Mouse (Mus musculus): ENCODE results near the gene Kcnq2. TPM values are rescaled to one million over a fixed set of nuclear protein-coding genes. Genes with fewer than 3 reads are reported as not detected.

The Kcnq2 gene
- polyA plus RNA-seq, 1 experiment from 2014 or later, result 2.1 TPM

DNA sequence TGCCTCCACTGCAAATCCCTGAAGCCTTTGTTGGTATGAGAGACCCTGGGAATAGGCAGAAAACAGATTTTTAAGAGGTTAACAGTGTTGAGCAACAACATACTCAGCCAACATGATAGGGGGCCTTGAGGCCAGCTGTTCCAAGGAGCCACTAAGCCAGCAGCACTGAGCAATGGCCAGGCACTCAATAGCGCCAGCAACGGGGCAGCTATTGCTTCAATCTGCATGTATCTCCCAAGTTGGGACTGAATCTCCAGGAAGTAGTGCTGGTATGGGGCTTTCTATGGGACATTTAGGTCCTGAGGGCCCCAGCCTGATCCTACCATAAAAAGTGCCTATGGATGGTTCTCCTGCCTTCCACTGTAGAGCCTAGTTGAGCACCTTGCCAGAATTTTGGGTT is 23.4 kb upstream of the Kcnq2 start:
- no peak for ATAC-seq (ENCODE audit: low read depth)
- WGBS, result 96% methylated on average over 2 of the region's 2 CpGs
- Histone ChIP-seq H3K4me2 (ENCODE audit: low read depth, low read length) (no peak overlapping the region), H3K4me3 (ENCODE audit: low read depth, low read length) (no peak overlapping the region), H3K36me3 (ENCODE audit: control insufficient read depth, insufficient read depth, low read length) (no peaks in the 10 kb centered on the region), H3K27ac (replicated peaks; ENCODE audit: low read depth, low read length) (no peak overlapping the region), H3K27me3 (replicated peaks; ENCODE audit: control insufficient read depth, insufficient read depth, low read length) (peaks cover 38% of the 10 kb centered on the region), H3K4me1 (ENCODE audit: control insufficient read depth, insufficient read depth, low read length) (no peaks in the 10 kb centered on the region), H3K9ac (ENCODE audit: low read depth, low read length) (no peak overlapping the region), H3K9me3 (ENCODE audit: control insufficient read depth, low read length) (no peaks in the 10 kb centered on the region)
- DNase-seq (ENCODE audit: low spot score), result no peak

DNA sequence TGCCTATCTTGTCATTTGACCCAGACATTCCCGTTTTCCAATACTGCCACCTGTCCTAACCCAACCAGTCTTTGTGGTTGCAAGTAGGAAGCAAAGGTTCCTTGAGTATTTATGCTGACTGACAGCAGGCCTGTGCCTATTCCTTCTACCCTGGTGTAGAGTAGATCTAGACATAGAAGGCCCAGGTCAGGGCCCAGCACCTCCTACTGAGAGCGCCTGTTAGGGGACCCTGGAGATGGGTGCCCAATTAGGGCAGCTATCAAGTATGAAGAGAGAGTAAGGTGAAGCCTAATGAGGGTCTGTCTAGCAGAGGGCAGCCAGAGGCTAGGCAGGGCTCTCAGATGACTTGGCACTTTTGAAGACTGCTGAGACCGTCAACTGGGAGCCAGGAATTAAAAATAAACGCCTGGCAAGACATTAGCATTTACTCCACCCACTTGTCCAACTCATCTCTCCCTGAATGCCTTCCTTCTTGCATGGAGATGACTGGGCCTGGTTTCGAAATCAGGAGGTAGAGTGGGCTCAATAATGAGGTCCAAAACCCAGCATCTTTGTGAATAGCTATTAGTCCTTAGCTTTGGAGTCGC is 22.7 kb upstream of the Kcnq2 start:
- H3K27me3 ChIP-seq (replicated peaks; ENCODE audit: control insufficient read depth, insufficient read depth, low read length), result peaks cover 38% of the 10 kb centered on the region
- H3K4me1 ChIP-seq (ENCODE audit: control insufficient read depth, insufficient read depth, low read length), result no peaks in the 10 kb centered on the region
- H3K36me3 ChIP-seq (ENCODE audit: control insufficient read depth, insufficient read depth, low read length), result no peaks in the 10 kb centered on the region
- no peak overlapping the region for H3K9ac ChIP-seq (ENCODE audit: low read depth, low read length)
- no peaks in the 10 kb centered on the region for H3K9me3 ChIP-seq (ENCODE audit: control insufficient read depth, low read length)
- H3K4me3 ChIP-seq (ENCODE audit: low read depth, low read length), result no peak overlapping the region
- 67% methylated on average over 6 of the region's 6 CpGs for WGBS
- DNase-seq (ENCODE audit: low spot score) (no peak), ATAC-seq (ENCODE audit: low read depth) (no peak)
- no peak overlapping the region for H3K4me2 ChIP-seq (ENCODE audit: low read depth, low read length)
- no peak overlapping the region for H3K27ac ChIP-seq (replicated peaks; ENCODE audit: low read depth, low read length)

DNA sequence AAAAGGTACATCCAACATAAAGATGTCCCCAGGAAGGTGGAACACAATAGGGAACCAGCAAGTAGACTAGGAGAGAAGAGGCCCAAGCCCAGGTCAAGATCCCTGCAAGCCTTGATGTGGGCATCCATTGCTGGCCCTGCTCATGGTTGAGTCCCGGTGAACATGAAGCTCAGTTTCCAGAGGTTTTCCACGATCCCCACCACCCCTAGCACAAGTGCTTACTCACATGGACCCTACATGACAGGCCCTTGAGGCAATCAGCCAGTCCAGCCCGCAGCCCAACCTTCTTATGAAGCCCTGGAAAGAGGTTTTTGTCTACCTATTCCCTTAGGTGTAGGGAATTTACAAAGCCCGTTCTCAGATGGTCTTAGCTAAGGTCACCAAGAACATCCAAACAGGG is 22.1 kb upstream of the Kcnq2 start:
- ATAC-seq (ENCODE audit: low read depth) (no peak), DNase-seq (ENCODE audit: low spot score) (no peak)
- Histone ChIP-seq H3K27ac (replicated peaks; ENCODE audit: low read depth, low read length) (no peak overlapping the region), H3K36me3 (ENCODE audit: control insufficient read depth, insufficient read depth, low read length) (no peaks in the 10 kb centered on the region), H3K4me1 (ENCODE audit: control insufficient read depth, insufficient read depth, low read length) (no peaks in the 10 kb centered on the region), H3K4me2 (ENCODE audit: low read depth, low read length) (peak overlapping the region; percentile 51; the same call in 1 of the 2 replicates), H3K27me3 (replicated peaks; ENCODE audit: control insufficient read depth, insufficient read depth, low read length) (peaks cover 38% of the 10 kb centered on the region), H3K9me3 (ENCODE audit: control insufficient read depth, low read length) (no peaks in the 10 kb centered on the region), H3K4me3 (ENCODE audit: low read depth, low read length) (no peak overlapping the region), H3K9ac (ENCODE audit: low read depth, low read length) (no peak overlapping the region)
- WGBS, result 79% methylated on average over 4 of the region's 4 CpGs

DNA sequence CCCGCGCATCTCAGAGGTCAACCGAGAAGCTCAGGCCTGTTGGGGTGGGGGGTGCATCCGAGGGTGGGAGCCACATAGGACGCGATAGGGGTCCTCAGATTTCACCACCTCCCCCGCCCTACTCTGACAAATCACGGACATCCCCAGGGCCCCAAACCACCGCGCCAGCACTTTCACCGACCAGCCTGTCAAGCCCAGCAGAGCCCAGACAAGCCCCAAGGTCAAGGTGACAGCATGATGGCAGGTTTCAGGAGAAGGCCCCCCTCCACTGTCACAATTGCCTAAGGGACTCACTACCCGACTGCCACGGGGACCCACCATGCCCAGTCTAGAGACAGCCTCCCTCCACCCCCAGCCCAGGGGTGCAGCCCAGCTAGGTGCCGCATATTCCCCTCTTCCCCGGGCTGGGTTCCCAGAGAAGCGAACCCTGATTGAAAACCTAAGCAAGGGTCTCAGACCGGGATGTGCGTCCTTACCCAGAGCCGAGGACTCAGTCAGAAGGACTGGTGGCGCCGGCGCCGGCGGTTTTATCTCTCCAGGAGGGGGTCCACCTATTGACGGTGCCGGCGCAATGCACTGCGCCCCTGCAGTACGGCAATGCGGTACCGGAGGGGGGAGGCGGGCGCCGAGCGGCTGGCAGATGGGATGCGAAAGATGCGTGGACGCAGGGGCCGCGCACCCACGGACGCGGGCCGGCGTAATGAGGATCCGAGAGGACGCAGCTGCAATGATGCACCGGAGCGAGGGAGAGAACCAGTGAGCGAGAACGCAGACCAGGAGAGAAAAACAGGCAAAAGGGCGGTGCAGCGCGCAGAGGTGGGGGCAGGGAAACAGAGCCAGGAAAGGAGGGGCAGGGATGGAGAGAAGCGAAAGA is 21.4 kb upstream of the Kcnq2 start, which contains the start of gene Eef1a2:
Gene Eef1a2 (minus strand): TSS at position 767 of the 874 bp plus-strand sequence.
- Histone ChIP-seq H3K4me3 (ENCODE audit: low read depth, low read length) (peak within 1 kb of the TSS; percentile 29), H3K9me3 (ENCODE audit: control insufficient read depth, low read length) (no peaks in the 10 kb centered on the region), H3K4me1 (ENCODE audit: control insufficient read depth, insufficient read depth, low read length) (no peaks in the 10 kb centered on the region), H3K4me2 (ENCODE audit: low read depth, low read length) (peak within 1 kb of the TSS; percentile 51), H3K36me3 (ENCODE audit: control insufficient read depth, insufficient read depth, low read length) (no peaks in the 10 kb centered on the region), H3K9ac (ENCODE audit: low read depth, low read length) (peak within 1 kb of the TSS; percentile 37; the same call in 1 of the 2 replicates), H3K27me3 (replicated peaks; ENCODE audit: control insufficient read depth, insufficient read depth, low read length) (peaks cover 38% of the 10 kb centered on the region), H3K27ac (replicated peaks; ENCODE audit: low read depth, low read length) (no peak within 1 kb of the TSS)
- DNase-seq (ENCODE audit: low spot score) (no peak), ATAC-seq (ENCODE audit: low read depth) (peak; percentile 50; the same call in 1 of the 2 replicates)
- 2% methylated on average over 50 of the region's 55 CpGs for WGBS

DNA sequence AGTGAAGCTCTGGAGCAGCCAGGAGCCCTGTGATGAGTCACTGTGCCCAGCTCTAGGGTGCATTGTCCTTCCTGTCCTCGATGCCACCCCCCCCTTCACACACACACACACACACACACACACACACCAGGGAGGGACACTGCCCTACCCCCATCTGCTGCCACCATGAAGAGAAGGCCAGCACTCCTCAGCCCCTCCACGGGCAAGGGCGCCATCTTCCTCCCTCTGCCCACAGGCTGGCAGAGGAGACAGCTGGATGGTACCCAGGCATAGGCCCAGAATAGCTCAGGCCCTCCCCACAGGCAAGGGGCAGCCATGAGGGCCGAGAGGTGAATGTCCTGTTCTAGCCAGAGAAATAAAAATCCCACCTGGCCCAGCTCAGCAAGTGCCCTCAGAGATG is 20.7 kb upstream of the Kcnq2 start:
- no peaks in the 10 kb centered on the region for H3K4me1 ChIP-seq (ENCODE audit: control insufficient read depth, insufficient read depth, low read length)
- 76% methylated on average over 4 of the region's 4 CpGs for WGBS
- peaks cover 38% of the 10 kb centered on the region for H3K27me3 ChIP-seq (replicated peaks; ENCODE audit: control insufficient read depth, insufficient read depth, low read length)
- no peak overlapping the region for H3K4me3 ChIP-seq (ENCODE audit: low read depth, low read length)
- ATAC-seq (ENCODE audit: low read depth), result no peak
- no peaks in the 10 kb centered on the region for H3K36me3 ChIP-seq (ENCODE audit: control insufficient read depth, insufficient read depth, low read length)
- no peaks in the 10 kb centered on the region for H3K9me3 ChIP-seq (ENCODE audit: control insufficient read depth, low read length)
- no peak for DNase-seq (ENCODE audit: low spot score)
- peak overlapping the region; percentile 51; the same call in 1 of the 2 replicates for H3K4me2 ChIP-seq (ENCODE audit: low read depth, low read length)
- no peak overlapping the region for H3K27ac ChIP-seq (replicated peaks; ENCODE audit: low read depth, low read length)
- H3K9ac ChIP-seq (ENCODE audit: low read depth, low read length), result peak overlapping the region; percentile 37; the same call in 1 of the 2 replicates

DNA sequence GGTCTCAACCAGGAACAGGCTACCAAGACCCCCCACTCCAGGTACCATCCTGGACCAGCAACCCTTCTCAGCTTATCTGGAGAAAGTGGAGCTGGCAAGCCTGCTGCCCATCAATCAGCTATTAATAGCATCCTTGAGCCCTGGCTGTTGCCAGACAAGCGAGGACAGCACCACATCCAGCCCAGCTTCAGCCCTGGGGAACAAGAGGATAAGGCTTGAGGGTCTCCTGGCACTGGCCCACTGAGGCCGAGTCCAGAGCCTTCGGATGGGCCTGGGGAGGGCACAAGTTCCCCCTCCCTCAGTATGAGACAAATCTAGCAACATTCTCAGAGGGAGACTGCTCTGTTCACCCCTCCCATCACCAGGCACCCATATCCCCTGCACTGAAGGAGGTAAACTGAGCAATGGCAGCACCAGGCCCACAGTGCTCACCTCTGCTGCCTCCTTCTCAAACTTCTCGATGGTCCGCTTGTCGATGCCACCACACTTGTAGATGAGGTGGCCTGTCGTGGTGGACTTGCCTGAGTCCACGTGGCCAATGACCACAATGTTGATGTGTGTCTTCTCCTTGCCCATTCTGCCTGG is 19.8 kb upstream of the Kcnq2 start:
- no peaks in the 10 kb centered on the region for H3K4me1 ChIP-seq (ENCODE audit: control insufficient read depth, insufficient read depth, low read length)
- ATAC-seq (ENCODE audit: low read depth), result no peak

DNA sequence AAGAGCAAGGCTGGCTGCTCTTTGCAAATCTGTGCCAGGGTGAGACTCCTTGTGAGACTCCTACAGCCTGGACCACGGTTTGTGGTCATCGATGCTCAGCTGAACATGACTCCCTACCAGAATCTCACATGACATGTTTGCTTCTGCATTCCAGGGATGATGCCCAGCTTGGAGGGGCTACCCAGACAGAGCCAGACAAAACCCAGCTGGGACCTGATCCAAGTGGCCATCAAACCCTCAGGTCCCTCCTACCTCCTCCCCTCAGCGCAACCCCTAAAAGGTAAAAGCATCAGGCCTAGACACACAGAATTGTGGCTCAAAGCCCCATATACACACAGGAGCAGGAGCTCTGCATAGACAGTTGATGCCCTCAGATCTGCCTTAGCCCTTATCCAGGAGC is 19.3 kb upstream of the Kcnq2 start:
- H3K9me3 ChIP-seq (ENCODE audit: control insufficient read depth, low read length), result no peaks in the 10 kb centered on the region
- H3K4me1 ChIP-seq (ENCODE audit: control insufficient read depth, insufficient read depth, low read length), result no peaks in the 10 kb centered on the region
- H3K27ac ChIP-seq (replicated peaks; ENCODE audit: low read depth, low read length), result no peak overlapping the region
- no peak for ATAC-seq (ENCODE audit: low read depth)
- no peak overlapping the region for H3K4me3 ChIP-seq (ENCODE audit: low read depth, low read length)
- no peaks in the 10 kb centered on the region for H3K36me3 ChIP-seq (ENCODE audit: control insufficient read depth, insufficient read depth, low read length)
- no peak overlapping the region for H3K9ac ChIP-seq (ENCODE audit: low read depth, low read length)
- peaks cover 43% of the 10 kb centered on the region for H3K27me3 ChIP-seq (replicated peaks; ENCODE audit: control insufficient read depth, insufficient read depth, low read length)
- no peak for DNase-seq (ENCODE audit: low spot score)
- WGBS, result 86% methylated on average over 3 of the region's 3 CpGs
- no peak overlapping the region for H3K4me2 ChIP-seq (ENCODE audit: low read depth, low read length)

More for the DNA sequence above, 19.8 kb upstream of the Kcnq2 start:
- H3K27ac ChIP-seq (replicated peaks; ENCODE audit: low read depth, low read length), result no peak overlapping the region
- 71% methylated on average over 8 of the region's 8 CpGs for WGBS
- H3K4me2 ChIP-seq (ENCODE audit: low read depth, low read length), result no peak overlapping the region
- H3K36me3 ChIP-seq (ENCODE audit: control insufficient read depth, insufficient read depth, low read length), result no peaks in the 10 kb centered on the region
- H3K27me3 ChIP-seq (replicated peaks; ENCODE audit: control insufficient read depth, insufficient read depth, low read length), result peaks cover 38% of the 10 kb centered on the region
- H3K9me3 ChIP-seq (ENCODE audit: control insufficient read depth, low read length), result no peaks in the 10 kb centered on the region
- no peak for DNase-seq (ENCODE audit: low spot score)
- no peak overlapping the region for H3K9ac ChIP-seq (ENCODE audit: low read depth, low read length)
- no peak overlapping the region for H3K4me3 ChIP-seq (ENCODE audit: low read depth, low read length)

DNA sequence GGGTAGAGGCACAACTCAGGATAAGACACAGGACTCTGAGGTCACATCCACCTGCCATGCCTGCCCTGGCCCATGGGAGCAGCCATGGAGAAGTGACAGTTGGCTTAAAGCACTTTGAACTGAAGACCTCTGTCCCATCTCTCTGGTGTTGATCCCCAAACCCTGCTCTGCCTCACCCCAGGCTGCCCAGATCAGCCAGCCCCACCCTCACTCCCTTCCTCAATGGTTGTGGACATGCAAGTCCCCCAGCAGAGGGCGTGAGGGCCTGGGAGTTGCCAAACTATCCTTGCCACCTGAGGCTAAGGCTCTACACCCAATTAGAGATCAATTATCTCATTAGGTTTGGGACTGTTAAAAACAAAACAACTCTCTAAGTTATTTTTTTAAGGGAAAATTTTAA is 18.7 kb upstream of the Kcnq2 start:
- Histone ChIP-seq H3K4me3 (ENCODE audit: low read depth, low read length) (no peak overlapping the region), H3K27me3 (replicated peaks; ENCODE audit: control insufficient read depth, insufficient read depth, low read length) (peaks cover 48% of the 10 kb centered on the region), H3K9me3 (ENCODE audit: control insufficient read depth, low read length) (no peaks in the 10 kb centered on the region), H3K36me3 (ENCODE audit: control insufficient read depth, insufficient read depth, low read length) (no peaks in the 10 kb centered on the region), H3K4me2 (ENCODE audit: low read depth, low read length) (no peak overlapping the region), H3K4me1 (ENCODE audit: control insufficient read depth, insufficient read depth, low read length) (no peaks in the 10 kb centered on the region), H3K27ac (replicated peaks; ENCODE audit: low read depth, low read length) (no peak overlapping the region), H3K9ac (ENCODE audit: low read depth, low read length) (no peak overlapping the region)
- DNase-seq (ENCODE audit: low spot score) (no peak), ATAC-seq (ENCODE audit: low read depth) (no peak)
- 0% methylated on average over 1 of the region's 1 CpGs for WGBS

Data from embryonic facial prominence, embryonic 14.5 days (tissue).